Mouse (Mus musculus) gastrocnemius, adult 8-10 months (tissue): ENCODE data around the gene Gm39566. TPM values are rescaled to one million over a fixed set of nuclear protein-coding genes. Genes with fewer than 3 reads are reported as not detected.

Experiments used
- DNase-seq, 2 experiments: peaks; one replicate each; pipeline ENCODE4 v3.0.0; 2022; ENCODE audit warnings: low spot score in 2 of 2
- total RNA-seq, 4 experiments: library from RNA; stranded (reverse); gene quantifications; 2 replicates each; pipeline ENCODE4 v1.2.4; 2022

Gm39566 gene
- total RNA-seq, 4 experiments from 2014 or later: not detected

- no peak for DNase-seq
Measured at GRCm38 (mm10) chr11:69797924-69798323, 17.2 kb downstream of the Gm39566 start.

- no peak for DNase-seq
Measured at GRCm38 (mm10) chr11:69795983-69796435, 19.1 kb downstream of the Gm39566 start.

GRCm38 (mm10) chr11:69795168-69795982, 19.7 kb downstream of the Gm39566 start, which contains the start of gene Chrnb1:
Gene Chrnb1 (minus strand): TSS chr11:69795943.
- DNase-seq: peak; percentile 93 to 95

- DNase-seq: no peak
Measured at GRCm38 (mm10) chr11:69793429-69793828, 21.7 kb downstream of the Gm39566 start.

GRCm38 (mm10) chr11:69791420-69791819, 23.7 kb downstream of the Gm39566 start:
- DNase-seq: no peak

- no peak for DNase-seq
Measured at GRCm38 (mm10) chr11:69789431-69789830, 25.7 kb downstream of the Gm39566 start.

- no peak for DNase-seq
Measured at GRCm38 (mm10) chr11:69787306-69787705, 27.8 kb downstream of the Gm39566 start.

GRCm38 (mm10) chr11:69784793-69785272, 30.3 kb downstream of the Gm39566 start:
- DNase-seq: no peak

- DNase-seq: no peak
Measured at GRCm38 (mm10) chr11:69781828-69782227, 33.3 kb downstream of the Gm39566 start.

- DNase-seq: no peak
Measured at GRCm38 (mm10) chr11:69778985-69779384, 36.1 kb downstream of the Gm39566 start.

- no peak for DNase-seq
Measured at GRCm38 (mm10) chr11:69778258-69778982, 36.7 kb downstream of the Gm39566 start.

- no peak for DNase-seq
Measured at GRCm38 (mm10) chr11:69777504-69778257, 37.4 kb downstream of the Gm39566 start.

GRCm38 (mm10) chr11:69776488-69776887, 38.6 kb downstream of the Gm39566 start:
- DNase-seq: no peak

GRCm38 (mm10) chr11:69775716-69776115, 39.4 kb downstream of the Gm39566 start:
- no peak for DNase-seq

GRCm38 (mm10) chr11:69774961-69775360, 40.1 kb downstream of the Gm39566 start:
- DNase-seq: no peak

GRCm38 (mm10) chr11:69767625-69767909, 47.5 kb downstream of the Gm39566 start:
- no peak for DNase-seq

GRCm38 (mm10) chr11:69766872-69767624, 48.0 kb downstream of the Gm39566 start:
- DNase-seq: no peak

GRCm38 (mm10) chr11:69766126-69766609, 48.9 kb downstream of the Gm39566 start:
- DNase-seq: peak; percentile 57 to 67

- peak in 1 of 2 experiments; percentile 32 for DNase-seq
Measured at GRCm38 (mm10) chr11:69765221-69766125, 49.6 kb downstream of the Gm39566 start, which contains the start of gene Zbtb4. Gene Zbtb4 (plus strand): TSS chr11:69765912.

- DNase-seq: no peak
Measured at GRCm38 (mm10) chr11:69763551-69763950, 51.5 kb downstream of the Gm39566 start.
